Mouse (Mus musculus) lung, postnatal 0 days (tissue): ENCODE results near the gene Tmc7.

ENCODE experiments used
- CTCF ChIP-seq: IDR thresholded peaks from 2 replicates; pipeline ENCODE4 v1.5.1; 2016; ENCODE audit warnings: antibody characterized with exemption, mild to moderate bottlenecking
- EP300 ChIP-seq: IDR thresholded peaks from 2 replicates; pipeline ENCODE4 v1.6.1; 2016; ENCODE audit warnings: antibody characterized with exemption, mild to moderate bottlenecking, control low read depth

- TF ChIP-seq CTCF (no peak), EP300 (no peak)
Observed at GRCm38 (mm10) chr7:118489706-118490665, 94.5 kb downstream of the Tmc7 start.
